Mouse (Mus musculus) layer of hippocampus, adult 9-10 months (tissue): Measurements from ENCODE around the gene Olfr1392.
A peak's percentile ranks its signal among the peaks of the same experiment; 100 is the strongest.
"Not testable (repeated sequence)": the region's sequence is repeated elsewhere in the genome, so short reads cannot be mapped to it uniquely, and the experiment has no call there.

Source experiments
- DNase-seq: peaks from one replicate; pipeline ENCODE4 v3.0.0; 2022; ENCODE audit warnings: low spot score

Olfr1392 gene

GRCm38 (mm10) chr11:49252048-49252447, 33.0 kb upstream of the Olfr1392 start:
- DNase-seq: no peak

GRCm38 (mm10) chr11:49253035-49253434, 32.0 kb upstream of the Olfr1392 start:
- no peak for DNase-seq

DNA sequence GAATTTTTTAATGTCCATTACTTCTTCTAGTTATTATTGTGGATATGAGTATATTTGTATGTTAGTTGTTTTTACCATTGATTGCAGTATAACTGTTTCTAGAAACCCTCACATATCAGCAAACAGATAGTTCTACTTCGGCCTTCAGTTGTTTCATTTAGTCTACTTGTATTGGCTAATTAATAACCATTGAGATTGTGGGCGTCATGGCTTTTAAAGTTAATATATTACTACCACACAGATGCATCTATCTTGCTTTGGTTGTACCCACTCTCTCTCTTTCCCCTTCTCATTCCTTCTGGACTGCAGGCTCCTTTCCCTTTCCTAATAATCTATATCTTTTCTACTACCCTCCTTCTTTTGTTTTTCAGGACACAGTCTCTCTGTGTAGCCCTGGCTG, 25.8 kb upstream of the Olfr1392 start:
- no peak for DNase-seq

DNA sequence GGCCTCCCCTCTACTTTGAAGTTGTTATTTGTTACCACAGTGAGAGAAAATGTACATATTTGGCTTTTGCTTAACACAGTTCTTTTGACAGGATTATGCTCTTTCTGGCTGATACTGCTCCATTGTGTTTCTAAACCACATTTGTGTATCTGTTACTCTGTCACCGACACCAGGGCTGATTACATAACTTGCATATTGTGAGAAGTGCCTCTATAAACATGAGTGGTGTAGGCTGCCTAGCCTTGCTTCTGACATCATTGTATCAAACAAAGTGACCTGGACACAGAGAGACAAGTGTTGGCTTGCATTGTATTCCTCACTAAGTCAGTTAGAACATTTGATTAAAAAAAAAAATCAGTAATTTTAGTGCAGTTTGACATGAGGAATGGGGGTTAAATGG, 25.3 kb upstream of the Olfr1392 start:
- DNase-seq: no peak

- DNase-seq: no peak
Observed at GRCm38 (mm10) chr11:49260598-49261312, 24.3 kb upstream of the Olfr1392 start.

DNA sequence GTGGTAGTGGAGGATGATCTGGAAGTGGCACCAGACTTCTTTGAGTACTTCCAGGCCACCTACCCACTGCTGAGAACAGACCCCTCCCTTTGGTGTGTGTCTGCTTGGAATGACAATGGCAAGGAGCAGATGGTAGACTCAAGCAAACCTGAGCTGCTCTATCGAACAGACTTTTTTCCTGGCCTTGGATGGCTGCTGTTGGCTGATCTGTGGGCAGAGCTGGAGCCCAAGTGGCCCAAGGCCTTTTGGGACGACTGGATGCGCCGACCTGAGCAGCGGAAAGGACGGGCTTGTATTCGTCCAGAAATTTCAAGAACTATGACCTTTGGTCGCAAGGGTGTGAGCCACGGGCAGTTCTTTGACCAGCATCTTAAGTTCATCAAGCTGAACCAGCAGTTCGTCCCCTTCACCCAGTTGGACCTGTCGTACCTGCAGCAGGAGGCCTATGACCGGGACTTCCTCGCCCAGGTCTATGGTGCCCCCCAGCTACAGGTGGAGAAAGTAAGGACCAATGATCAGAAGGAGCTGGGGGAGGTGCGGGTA, 23.7 kb upstream of the Olfr1392 start:
- DNase-seq: no peak

GRCm38 (mm10) chr11:49262286-49262685, 22.8 kb upstream of the Olfr1392 start:
- DNase-seq: no peak

GRCm38 (mm10) chr11:49263149-49263548, 21.9 kb upstream of the Olfr1392 start:
- DNase-seq: no peak

GRCm38 (mm10) chr11:49264081-49264480, 21.0 kb upstream of the Olfr1392 start:
- no peak for DNase-seq

DNA sequence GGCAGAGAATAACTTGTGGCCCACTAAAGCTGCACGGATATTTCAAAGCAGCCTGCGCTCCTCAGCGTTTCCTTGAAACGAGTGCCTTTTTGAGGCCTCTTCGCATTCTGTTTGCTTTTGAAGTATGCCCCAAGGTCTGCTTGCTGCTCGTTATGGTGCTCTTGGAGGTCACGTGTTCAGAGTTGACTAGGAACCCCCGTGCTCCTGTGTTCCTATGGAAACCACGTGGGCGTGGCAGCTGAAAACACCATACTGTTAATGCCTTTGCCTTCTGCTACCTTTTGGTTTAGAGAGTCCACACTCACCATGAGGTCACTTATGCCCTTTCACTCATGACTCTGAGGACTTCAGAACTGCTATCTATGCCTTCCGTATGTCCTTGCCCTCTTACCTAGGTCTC, 20.5 kb upstream of the Olfr1392 start:
- no peak for DNase-seq

GRCm38 (mm10) chr11:49265101-49265500, 20.0 kb upstream of the Olfr1392 start:
- DNase-seq: no peak

GRCm38 (mm10) chr11:49266671-49267070, 18.4 kb upstream of the Olfr1392 start:
- no peak for DNase-seq

DNA sequence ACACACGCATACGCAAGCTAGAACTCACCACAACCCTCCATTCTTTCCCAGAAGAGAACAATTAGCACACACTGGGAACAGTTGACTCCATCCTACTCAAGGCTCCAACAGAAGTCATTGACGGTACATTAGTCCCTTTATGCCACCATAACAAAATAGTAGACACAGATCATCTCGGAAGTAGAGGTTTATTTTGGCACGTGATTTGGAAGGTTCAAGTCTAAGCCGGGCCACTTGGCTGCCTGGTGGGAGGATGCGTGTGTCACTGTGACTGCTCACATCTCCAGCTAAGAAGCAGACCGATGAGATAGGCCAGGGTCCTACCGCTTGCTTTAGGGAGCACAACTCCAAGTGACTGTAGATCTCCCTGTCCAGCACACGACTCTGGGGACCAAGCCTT, 17.8 kb upstream of the Olfr1392 start:
- no peak for DNase-seq

- DNase-seq: no peak
Observed at GRCm38 (mm10) chr11:49267970-49268579, 17.0 kb upstream of the Olfr1392 start.

DNA sequence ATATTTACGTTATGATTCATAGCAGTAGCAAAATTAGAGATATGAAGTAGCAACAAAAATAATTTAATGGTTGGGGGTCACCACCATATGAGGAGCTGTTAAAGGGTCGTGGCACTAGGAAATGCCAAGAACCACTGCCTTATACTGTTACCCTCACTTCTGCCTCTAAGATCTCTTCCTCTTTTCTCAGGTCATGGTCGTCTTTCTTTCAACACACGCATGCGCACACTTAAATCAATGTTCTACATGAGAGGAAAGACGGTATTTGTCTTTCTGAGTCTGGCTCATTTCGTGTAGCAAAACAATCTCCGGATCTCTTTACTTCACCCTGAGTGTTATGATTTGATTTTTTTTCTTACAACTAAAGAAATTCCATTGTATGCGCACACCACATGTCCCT, 15.3 kb upstream of the Olfr1392 start:
- DNase-seq: no peak

GRCm38 (mm10) chr11:49270368-49270767, 14.7 kb upstream of the Olfr1392 start:
- DNase-seq: no peak

GRCm38 (mm10) chr11:49271334-49271733, 13.7 kb upstream of the Olfr1392 start:
- peak; percentile 55 for DNase-seq

DNA sequence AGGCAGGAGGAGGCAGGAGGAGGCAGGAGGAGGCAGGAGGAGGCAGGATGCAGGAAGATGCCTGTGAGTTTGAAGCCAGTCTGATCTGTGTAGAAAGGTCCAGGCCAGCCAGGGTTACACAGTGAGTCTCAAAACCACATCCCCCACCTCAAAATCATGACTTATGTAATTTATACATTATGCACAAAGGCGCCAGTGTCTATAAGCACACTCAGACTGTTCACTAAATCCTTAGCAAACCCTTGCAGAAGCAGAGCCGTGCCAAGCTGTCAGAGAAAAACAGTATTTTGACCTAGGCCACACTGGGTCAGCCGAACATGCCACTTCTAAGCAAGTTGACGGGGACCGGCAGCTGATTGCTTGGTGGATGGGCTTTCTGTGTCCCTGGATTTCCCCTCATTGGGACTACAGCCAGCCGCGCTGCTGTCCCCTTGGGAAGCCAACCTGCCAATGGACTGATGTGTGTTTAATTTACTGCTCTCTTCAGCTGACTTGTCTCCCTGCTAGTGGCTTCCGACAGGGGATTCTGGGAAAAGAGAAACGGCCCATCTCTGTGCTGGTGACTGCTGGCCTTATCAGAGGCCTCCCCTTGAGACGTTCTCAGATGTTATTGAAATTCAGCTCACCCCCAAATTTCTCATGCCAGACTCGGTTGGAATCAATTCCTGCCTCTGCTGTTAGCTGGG, 11.1 kb upstream of the Olfr1392 start:
- DNase-seq: no peak

DNA sequence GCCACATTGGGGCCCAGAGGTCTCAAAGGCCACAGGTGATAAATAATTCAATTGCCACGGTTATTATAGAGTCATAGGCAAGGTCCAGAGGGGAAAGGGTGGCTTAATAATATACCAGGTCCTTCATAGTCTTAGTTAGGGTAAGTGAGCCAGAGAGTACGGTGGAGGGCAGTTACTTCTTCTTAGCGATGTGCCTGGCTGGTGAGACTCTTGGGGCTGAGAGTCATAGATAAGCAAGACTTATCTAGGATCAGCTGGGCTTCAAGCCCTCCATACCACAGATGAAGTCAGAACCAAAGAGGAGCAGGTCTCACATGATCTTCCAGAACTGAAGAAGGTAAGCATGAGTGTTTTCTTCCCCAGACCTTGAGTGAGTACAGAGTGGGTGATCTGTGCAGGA, 6.9 kb upstream of the Olfr1392 start, which contains the start of gene Olfr1393:
Gene Olfr1393, plus strand, starts transcription at position 83 of the 400 bp plus-strand sequence.
- no peak for DNase-seq

GRCm38 (mm10) chr11:49287251-49287650, 2.2 kb downstream of the Olfr1392 start:
- DNase-seq: no peak

GRCm38 (mm10) chr11:49292777-49293176, 7.7 kb downstream of the Olfr1392 start:
- DNase-seq: peak; percentile 33

- no peak for DNase-seq
Observed at GRCm38 (mm10) chr11:49304441-49304840, 19.4 kb downstream of the Olfr1392 start, which contains the start of gene Olfr10. Gene Olfr10 (plus strand): TSS chr11:49304741.

DNA sequence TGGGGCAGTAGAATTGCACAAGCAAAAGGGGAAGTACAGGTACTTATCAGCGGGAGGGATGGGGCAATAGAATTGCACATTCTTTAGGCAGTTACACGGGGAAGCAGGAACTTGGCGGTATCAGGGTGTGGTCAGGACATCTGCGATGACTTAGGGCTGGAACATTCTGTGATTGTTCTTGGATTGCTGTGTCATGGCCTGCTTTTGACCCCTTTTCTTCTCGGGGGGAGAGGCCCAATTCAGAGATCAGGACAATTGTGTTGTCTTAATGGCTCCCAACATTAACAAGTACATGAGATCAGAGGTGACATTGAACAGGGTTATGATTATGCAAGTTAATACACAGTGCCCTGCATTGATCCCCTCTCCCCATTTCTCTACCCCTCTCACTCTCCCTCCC, 23.5 kb downstream of the Olfr1392 start:
- not testable (repeated sequence) for DNase-seq
